Mouse (Mus musculus) liver, adult (tissue): ENCODE measurements around the gene Cnep1r1.

Source experiments
- GATA4 ChIP-seq: IDR thresholded peaks from 2 replicates; pipeline ENCODE4 v1.6.1; 2014; ENCODE audit warnings: mild to moderate bottlenecking, low read length; ENCODE audit not compliant: insufficient replicate concordance

Gene Cnep1r1

DNA sequence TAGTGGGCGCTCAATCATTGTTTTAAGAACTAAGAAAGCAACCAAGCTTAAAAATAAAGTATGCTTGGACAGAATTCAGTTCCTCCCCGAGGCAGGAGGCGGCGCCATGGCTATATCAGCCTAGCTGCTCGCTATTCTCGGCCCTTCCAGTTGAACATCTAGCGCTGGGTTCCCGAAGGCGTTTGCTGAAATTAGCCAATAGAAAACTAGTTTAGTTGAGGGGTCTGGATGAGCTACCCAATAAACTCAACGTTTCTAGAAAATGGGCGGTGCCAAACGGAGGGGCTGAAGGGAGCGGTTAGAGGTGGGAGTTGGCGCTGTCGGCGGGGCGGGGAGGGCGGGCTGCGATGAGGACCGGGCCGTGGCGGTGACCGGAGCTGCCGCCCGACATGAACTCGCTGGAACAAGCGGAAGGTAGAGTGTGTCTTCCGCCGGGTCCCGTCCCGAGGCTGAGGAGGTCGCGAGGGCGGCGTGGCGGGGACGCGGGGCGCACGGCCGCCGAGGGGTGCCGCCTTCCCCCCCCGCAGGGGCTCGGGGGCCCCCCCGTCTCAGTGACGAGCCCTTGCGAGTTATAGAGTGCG lies at the start of gene Cnep1r1:
Cnep1r1 (plus strand) TSS at position 314 of the 581 bp plus-strand sequence.
- no peak for TF ChIP-seq GATA4

DNA sequence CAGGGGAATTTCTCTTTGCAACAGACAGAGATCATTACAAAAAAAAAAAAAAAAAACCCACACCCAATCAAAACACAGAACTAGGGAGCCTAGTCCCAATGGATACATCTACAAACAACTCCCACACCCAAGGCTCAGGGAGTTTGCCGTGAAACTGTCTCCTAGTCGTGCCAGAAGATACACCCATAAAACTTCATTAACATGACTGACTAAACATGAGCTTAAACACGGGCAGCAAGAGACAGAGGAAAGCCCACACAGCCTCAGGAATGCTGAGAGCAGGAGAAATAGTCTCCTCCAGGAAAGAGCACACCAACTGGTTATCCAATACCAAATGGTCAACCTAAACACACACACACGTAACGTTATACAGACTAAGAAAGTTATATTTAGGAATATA lies 36.4 kb upstream of the Cnep1r1 start:
- TF ChIP-seq GATA4: no peak

DNA sequence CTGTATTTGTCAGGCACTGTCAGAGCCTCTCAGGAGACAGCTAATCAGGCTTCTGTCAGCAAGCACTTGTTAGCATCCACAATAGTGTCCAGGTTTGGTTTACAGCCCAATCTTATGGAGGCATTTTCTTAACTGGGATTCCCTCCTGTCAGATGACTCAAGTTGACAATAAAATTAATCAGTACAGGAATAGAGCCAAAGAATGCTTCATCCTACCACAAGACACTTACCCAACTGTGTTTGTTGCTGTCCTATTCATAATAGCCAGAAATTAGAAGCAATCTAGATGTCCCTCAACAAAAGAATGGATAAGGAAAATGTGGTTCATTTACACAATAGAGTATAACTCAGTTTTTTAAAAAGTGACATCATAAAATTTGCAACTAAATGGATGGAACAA lies 30.6 kb upstream of the Cnep1r1 start:
- TF ChIP-seq GATA4: no peak

DNA sequence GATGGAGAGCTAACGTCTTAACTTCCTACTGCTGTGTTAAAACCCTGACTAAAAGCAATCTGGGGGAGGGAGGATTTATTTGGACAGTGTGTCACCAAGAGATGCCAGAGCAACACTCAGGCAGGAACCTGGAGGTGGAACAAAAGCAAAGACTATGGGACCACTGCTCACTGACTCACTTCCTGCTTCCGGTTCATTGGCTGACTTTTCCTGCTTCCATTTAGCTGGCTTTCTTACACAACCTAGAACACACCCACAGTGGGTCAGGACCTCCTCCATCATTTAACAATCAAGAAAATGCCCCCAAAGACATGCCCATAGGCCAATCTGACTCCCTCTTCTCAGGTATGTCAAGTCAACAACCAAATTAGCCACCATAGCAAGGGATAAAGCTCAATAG lies 26.9 kb upstream of the Cnep1r1 start:
- TF ChIP-seq GATA4: no peak

DNA sequence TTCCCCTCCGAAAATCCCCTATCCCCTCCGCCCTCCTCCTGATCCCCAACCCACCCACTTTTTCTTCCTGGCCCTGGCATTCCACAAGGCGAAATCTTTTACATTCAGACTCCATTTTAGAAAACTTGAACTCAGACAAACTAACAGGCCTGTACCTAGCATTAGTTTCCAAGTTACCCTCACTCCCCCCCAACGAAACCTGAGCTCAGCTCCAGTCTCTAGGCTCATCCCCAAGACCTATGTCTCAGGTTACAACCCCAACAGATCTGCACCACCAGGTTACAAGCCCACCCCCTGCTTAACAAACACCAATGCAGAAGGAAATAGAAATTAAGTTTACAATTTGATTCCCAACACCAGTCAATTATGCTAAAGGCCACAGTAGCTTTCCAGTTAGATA lies 25.2 kb upstream of the Cnep1r1 start:
- no peak for TF ChIP-seq GATA4

DNA sequence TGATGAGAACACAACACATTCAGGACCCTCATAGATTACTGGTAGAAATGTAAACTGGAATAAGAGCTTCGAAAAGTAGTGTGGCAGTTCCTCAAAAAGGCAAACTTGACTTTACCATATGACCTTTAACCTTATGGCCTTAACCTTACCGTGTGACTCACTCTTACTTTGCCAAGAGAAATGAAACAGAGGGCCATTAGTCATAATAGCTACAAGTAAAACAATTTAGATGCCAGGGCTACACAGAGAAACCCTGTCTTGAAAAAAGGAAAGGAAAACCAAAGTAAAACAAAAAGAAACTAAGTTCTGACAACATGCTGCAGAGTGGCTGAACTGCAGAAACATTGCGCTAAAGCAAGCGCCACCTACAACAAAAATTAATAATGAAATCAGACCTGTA lies 19.7 kb upstream of the Cnep1r1 start:
- no peak for TF ChIP-seq GATA4

DNA sequence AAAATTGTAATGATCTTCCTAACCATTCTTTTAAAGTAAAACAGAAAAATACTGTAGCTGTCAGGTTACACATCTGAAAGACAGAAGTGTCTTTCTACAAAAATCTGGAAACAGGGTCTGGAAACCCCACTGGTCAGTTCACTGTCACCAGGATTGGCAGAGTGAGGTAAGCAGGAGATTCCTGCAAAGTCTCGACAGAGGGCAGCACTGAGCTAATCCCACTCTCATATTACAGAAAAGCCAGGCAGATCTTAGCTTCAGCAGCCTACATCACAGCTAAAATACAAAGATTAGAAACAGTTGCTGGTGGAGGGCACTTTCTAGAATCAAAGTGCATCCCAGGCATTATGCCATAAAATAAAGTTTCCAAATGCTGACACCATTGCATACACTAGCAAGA lies 19.0 kb upstream of the Cnep1r1 start:
- TF ChIP-seq GATA4: no peak

DNA sequence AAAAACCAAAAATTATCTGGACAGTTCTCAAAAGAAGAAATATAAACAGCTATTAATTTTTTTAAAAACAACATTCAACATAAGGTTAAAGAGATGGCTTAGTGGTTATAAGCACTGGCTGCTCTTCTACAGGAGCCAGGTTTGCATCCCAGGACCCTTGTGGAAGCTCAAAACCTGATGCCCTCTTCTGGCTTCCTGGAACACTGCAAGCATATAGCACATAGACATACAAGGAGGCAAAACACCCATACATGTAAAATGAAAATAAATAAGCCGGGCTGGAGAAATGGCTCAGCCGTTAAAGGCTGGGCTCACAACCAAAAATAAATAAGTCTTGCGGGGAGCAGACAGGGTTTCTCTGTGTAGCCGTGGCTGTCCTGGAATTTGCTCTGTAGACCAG lies 9.3 kb upstream of the Cnep1r1 start:
- TF ChIP-seq GATA4: no peak

DNA sequence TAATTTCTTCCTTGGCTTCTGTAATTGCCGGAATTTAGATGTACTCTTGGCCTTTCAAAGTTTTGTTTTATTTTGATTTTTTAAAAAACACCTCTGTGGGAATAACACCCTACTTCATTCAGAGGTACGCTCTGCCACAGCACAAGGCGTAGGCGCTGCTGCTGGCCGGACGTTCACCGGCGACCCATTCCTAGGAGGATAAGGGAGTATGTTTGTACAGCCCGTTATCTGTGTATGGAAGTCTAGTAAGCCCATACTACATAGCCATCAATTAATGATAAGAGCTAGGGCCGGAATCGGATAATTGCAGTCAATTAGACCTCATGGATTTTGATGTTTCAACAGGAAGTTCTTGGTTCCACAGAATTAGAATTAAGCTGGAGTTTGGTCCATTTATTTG lies 507 bp downstream of the Cnep1r1 start:
- TF ChIP-seq GATA4: peak; percentile 5; the same call in 1 of the 2 replicates

DNA sequence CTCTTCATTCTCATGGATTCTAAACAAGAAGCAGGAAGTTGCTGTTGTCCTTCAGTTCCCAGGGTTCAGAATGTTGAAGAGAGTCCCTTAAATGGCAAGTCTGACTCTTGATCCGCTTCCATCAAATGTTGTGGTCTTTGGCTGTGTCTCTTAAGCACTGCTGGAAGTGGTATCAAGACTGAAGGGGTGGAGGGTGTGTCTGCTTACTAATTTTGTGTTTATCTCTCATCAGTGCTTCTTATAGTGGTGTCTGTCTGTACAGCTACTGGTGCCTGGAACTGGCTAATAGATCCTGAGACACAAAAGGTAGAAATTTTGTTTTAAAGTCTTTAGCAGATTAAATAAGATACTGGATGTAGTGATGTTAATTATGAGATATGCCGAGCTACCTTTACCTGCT lies 6.3 kb downstream of the Cnep1r1 start:
- no peak for TF ChIP-seq GATA4

DNA sequence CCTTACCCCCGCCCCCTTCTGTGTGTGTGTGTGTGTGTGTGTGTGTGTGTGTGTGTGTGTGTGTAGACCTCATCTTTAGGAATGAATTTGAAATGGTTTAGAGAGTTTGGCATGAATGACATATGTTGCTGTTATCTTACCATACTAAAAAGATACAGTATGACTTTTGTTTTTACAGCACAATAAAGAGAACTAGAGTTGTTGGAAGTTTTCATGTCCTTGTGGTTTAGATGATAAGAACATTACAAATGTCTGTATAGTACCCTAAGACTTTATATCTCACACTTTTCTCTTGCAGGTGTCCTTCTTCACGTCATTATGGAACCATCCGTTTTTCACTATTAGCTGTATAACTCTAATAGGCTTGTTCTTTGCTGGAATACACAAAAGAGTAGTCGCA lies 10.8 kb downstream of the Cnep1r1 start:
- TF ChIP-seq GATA4: no peak

DNA sequence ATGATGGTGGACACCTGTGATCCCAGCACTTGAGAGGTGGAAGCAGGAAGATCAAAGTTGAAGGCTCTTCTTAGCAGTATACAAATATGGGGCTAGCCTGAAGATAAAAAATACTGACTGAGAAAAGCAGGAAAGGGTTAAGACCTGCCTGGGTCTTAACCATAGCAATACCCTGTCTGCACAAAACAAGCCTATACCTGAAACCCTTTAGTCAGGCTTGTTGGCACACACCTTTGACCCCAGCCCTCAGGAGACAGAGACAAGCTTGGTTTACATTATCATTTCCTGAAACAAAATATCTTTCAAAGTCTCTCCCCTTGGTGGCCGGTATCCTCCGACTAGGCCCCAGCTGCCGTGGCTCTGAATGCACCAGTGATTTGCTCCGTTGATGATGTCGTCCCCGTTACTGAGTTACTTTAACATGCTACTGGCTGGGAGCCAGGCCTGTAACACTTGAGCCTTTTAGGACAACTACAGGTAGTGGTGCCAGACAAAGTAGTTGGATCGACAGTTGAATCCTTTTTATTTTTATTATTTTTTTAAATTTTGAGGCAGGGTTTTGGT lies 12.3 kb downstream of the Cnep1r1 start:
- no peak for TF ChIP-seq GATA4

DNA sequence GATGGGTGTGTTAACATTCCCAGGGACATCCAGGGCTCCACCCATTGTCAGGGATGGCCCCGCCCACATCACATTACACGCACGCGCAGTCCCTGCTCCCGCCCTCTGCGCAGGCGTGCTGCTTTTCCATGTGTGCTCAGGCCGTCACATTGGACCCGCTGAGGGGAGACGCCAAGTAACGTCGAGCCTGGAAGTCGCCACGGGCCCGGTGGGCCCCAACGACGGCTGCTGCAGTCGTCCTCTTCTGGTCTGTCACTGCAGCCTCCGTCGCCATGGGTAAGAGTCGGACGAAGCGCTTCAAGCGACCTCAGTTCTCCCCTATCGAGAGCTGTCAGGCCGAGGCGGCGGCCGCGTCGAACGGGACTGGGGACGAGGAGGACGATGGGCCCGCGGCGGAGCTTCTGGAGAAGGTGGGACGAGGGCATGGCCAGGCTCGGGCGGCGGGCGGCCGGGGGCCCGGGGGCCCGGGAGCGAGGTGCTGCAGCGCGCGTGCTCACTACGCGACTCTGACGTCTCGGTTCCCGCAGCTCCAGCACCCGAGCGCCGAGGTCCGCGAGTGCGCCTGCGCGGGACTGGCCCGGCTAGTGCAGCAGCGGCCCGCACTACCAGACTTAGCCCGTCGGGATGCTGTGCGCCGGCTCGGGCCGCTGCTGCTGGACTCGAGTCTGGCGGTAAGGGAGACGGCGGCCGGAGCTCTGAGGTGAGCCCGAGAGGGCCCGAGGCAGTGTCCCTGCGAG lies 19.3 kb downstream of the Cnep1r1 start, which contains the start of gene Heatr3:
Heatr3 (plus strand) TSS at position 108 of the 737 bp plus-strand sequence.
- TF ChIP-seq GATA4: no peak

DNA sequence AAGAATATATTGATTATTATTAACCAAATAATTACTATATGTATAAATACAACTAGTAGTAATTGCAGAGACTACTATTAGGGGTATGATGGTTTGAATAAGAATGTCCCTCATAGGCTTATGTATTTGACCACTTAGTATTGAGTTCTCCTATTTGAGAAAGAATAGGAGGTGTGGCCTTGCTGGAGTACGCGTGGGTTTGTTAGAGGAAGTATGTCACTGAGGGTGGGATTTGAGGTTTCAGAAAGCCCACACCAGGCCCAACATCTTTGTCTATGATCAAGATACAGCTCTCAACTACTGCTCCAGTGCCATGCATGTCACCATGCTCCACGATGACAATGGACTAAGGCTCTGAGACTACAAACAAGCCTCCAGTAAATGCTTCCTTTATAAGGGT lies 20.7 kb downstream of the Cnep1r1 start:
- TF ChIP-seq GATA4: no peak

DNA sequence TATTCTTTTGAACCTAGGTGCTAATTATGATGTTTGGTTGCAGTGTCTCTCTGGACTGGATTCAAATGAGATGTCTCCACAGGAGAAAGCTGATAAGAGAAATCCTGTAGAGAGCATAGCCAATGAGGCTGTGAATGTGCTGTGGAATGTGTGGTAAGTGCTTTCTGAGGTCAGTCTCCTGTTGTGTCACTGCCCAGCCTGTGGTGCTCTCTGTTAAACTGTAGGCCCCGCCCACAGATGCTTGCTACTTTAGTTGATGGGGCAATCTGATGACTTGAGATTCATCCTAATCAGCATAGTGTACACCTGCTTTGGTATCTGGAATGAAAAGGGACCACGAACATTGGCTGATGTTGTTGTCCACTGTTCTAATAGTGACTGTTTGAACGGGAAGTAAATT lies 23.1 kb downstream of the Cnep1r1 start:
- no peak for TF ChIP-seq GATA4

DNA sequence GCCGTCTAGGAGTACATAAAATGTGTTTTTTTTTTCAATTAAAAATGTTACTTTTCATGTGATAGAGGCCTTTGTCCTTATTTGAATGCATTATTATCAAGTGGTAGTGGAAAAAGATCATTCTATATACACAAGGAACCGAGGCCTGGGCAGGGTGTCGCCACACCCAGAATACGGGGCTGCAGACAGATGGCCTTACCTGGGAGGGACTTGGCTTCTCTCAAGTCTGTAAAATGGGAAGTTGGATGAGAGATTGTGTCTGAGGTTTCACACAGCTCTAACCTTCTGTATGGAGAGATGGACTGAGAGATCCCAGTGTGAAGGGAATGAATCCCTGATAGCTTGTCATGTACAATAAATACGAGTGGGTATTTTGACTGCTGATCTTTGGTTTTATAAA lies 25.5 kb downstream of the Cnep1r1 start:
- no peak for TF ChIP-seq GATA4
